Mouse (Mus musculus) forebrain, embryonic 13.5 days (tissue): ENCODE measurements around the gene Rab3c. TPM values are rescaled to one million over a fixed set of nuclear protein-coding genes. Genes with fewer than 3 reads are reported as not detected.
A peak's percentile ranks its signal among the peaks of the same experiment; 100 is the strongest.

ENCODE experiments used
- ATAC-seq: fragments of 200-750 bp; cut with Nextera tagmentation; 2 replicates; pipeline ENCODE4 v1.8.0; 2017
- H3K27ac ChIP-seq: fragments of 300-500 bp; sonication (generic); 2 replicates; pipeline ENCODE4 v1.5.1; 2015; ENCODE audit warnings: inconsistent platforms, mild to moderate bottlenecking, moderate library complexity
- H3K27me3 ChIP-seq: fragments of 300-500 bp; sonication (generic); 2 replicates; pipeline ENCODE4 v1.6.1; 2015; ENCODE audit warnings: mild to moderate bottlenecking, inconsistent platforms
- H3K36me3 ChIP-seq: fragments of 300-500 bp; sonication (generic); 2 replicates; pipeline ENCODE4 v1.6.1; 2015; ENCODE audit warnings: mild to moderate bottlenecking, inconsistent platforms; ENCODE audit not compliant: poor library complexity, severe bottlenecking
- H3K4me1 ChIP-seq: fragments of 300-500 bp; sonication (generic); 2 replicates; pipeline ENCODE4 v1.6.1; 2015; ENCODE audit warnings: inconsistent platforms
- H3K4me2 ChIP-seq: fragments of 300-500 bp; sonication (generic); 2 replicates; pipeline ENCODE4 v1.6.1; 2015; ENCODE audit warnings: inconsistent platforms, mild to moderate bottlenecking, moderate library complexity
- H3K4me3 ChIP-seq: fragments of 300-500 bp; sonication (generic); 2 replicates; pipeline ENCODE4 v1.5.1; 2015; ENCODE audit warnings: mild to moderate bottlenecking, inconsistent platforms
- H3K9ac ChIP-seq: fragments of 300-500 bp; sonication (generic); 2 replicates; pipeline ENCODE4 v1.6.1; 2015; ENCODE audit warnings: mild to moderate bottlenecking, inconsistent platforms
- H3K9me3 ChIP-seq: fragments of 300-500 bp; sonication (generic); replicated peaks from 2 replicates; pipeline ENCODE4 v1.6.1; 2016; ENCODE audit warnings: inconsistent platforms
- WGBS: fragments of 180-500 bp; shearing (Covaris S2); methylation state at CpG from one replicate; pipeline ENCODE4 v1.1.7; 2015; 5-methylcytosine and 5-hydroxymethylcytosine counted together
- polyA plus RNA-seq: library from polyadenylated mRNA; unstranded; fragments of >200 nt; fragmentation: Nextera tagmentation; extraction: Ambion mirVana; gene quantifications from 2 replicates; pipeline ENCODE4 v1.2.1, GENCODE M21; 2015

Gene Rab3c
- polyA plus RNA-seq: 87.2 and 89.1 TPM in 2 replicates

DNA sequence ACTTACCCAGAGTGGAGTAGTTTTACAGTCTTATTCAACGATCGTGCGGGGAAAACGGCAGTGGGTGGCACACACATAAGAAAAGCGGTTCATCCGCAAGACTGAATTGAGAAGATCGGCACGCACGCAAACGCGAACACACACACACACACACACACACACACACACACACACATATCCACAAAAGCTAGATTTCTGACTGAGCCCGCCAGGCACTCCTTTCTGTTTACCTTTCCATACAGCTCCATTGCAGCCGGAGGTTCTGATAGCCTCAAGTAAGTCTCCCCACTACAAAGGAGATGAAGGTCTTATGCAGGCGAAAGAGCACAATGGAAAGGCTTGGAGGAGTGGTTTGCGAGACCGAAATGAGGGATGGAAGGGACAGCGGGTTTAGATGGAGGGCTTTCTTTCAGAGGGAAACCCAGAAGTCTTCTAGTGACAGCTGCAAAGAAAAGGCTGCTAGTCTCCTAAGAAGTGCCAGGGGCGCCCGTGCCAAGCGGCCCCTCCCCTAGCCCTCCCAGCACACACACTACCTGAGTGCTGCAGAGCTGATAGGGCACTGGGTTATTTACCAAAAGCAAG is at the start of gene Rab3c:
Gene Rab3c (minus strand): TSS at position 434 of the 582 bp plus-strand sequence.
- Histone ChIP-seq H3K36me3 (no peaks in the 10 kb centered on the region), H3K27me3 (no peaks in the 10 kb centered on the region), H3K9me3 (no peaks in the 10 kb centered on the region), H3K4me1 (no peaks in the 10 kb centered on the region), H3K27ac (peak within 1 kb of the TSS; percentile 84), H3K4me3 (peak within 1 kb of the TSS; percentile 57), H3K9ac (peak within 1 kb of the TSS; percentile 72), H3K4me2 (peak within 1 kb of the TSS; percentile 71)
- under 1% methylated on average over 20 of the region's 20 CpGs for WGBS
- ATAC-seq: peak; percentile 52

DNA sequence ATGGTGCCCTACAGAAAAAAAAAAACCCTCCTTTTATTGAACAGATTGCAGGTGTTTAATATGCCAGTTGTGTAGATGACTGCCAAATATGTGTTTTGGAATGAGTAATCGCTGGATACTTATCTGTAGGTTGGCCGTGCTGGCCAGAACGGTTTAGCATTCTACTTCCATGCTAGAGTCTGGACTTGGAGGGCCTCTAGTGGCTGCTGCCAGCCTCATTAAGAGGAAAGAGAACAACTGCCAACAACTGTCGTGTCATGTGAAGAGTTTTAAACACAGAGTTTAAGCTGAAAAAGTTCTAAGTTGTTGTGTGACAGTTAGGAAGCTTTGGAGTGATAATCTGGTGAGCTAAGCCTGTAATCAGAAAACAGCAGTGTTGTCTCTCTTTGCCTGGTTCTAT is 38.0 kb upstream of the Rab3c start:
- Histone ChIP-seq H3K27me3 (no peaks in the 10 kb centered on the region), H3K4me3 (no peak overlapping the region), H3K9ac (no peak overlapping the region), H3K36me3 (no peaks in the 10 kb centered on the region), H3K9me3 (no peaks in the 10 kb centered on the region), H3K4me1 (no peaks in the 10 kb centered on the region), H3K27ac (no peak overlapping the region), H3K4me2 (no peak overlapping the region)
- WGBS: 68% methylated on average over 4 of the region's 4 CpGs
- ATAC-seq: no peak

GRCm38 (mm10) chr13:110307188-110307587 is 26.4 kb upstream of the Rab3c start:
- no peak overlapping the region for H3K4me2 ChIP-seq
- no peak overlapping the region for H3K4me3 ChIP-seq
- H3K9me3 ChIP-seq: no peaks in the 10 kb centered on the region
- H3K4me1 ChIP-seq: no peaks in the 10 kb centered on the region
- no peaks in the 10 kb centered on the region for H3K36me3 ChIP-seq
- no peak overlapping the region for H3K27ac ChIP-seq
- no peak overlapping the region for H3K9ac ChIP-seq
- H3K27me3 ChIP-seq: no peaks in the 10 kb centered on the region
- WGBS: 87% methylated on average over 5 of the region's 5 CpGs
- no peak for ATAC-seq

GRCm38 (mm10) chr13:110297112-110297511 is 16.3 kb upstream of the Rab3c start:
- Histone ChIP-seq H3K9me3 (no peaks in the 10 kb centered on the region), H3K27me3 (no peaks in the 10 kb centered on the region), H3K4me3 (no peak overlapping the region), H3K9ac (no peak overlapping the region), H3K4me1 (no peaks in the 10 kb centered on the region), H3K36me3 (no peaks in the 10 kb centered on the region), H3K27ac (no peak overlapping the region), H3K4me2 (no peak overlapping the region)
- 86% methylated on average over 4 of the region's 4 CpGs for WGBS
- no peak for ATAC-seq

- H3K9me3 ChIP-seq: no peaks in the 10 kb centered on the region
- no peak overlapping the region for H3K27ac ChIP-seq
- H3K4me1 ChIP-seq: no peaks in the 10 kb centered on the region
- no peak overlapping the region for H3K9ac ChIP-seq
- H3K36me3 ChIP-seq: no peaks in the 10 kb centered on the region
- no peak overlapping the region for H3K4me2 ChIP-seq
- WGBS: 85% methylated on average over 3 of the region's 3 CpGs
- no peak overlapping the region for H3K4me3 ChIP-seq
- no peak for ATAC-seq
- no peaks in the 10 kb centered on the region for H3K27me3 ChIP-seq
Observed at GRCm38 (mm10) chr13:110288499-110288898, 7.7 kb upstream of the Rab3c start.

- Histone ChIP-seq H3K9me3 (no peaks in the 10 kb centered on the region), H3K9ac (no peak overlapping the region), H3K27ac (no peak overlapping the region), H3K4me2 (no peak overlapping the region), H3K4me1 (no peaks in the 10 kb centered on the region), H3K4me3 (no peak overlapping the region), H3K27me3 (no peaks in the 10 kb centered on the region), H3K36me3 (no peaks in the 10 kb centered on the region)
- no peak for ATAC-seq
- WGBS: 73% methylated on average over 4 of the region's 4 CpGs
Observed at GRCm38 (mm10) chr13:110283781-110284180, 3.0 kb upstream of the Rab3c start.

GRCm38 (mm10) chr13:110280028-110280562 is 701 bp downstream of the Rab3c start:
- Histone ChIP-seq H3K4me1 (no peaks in the 10 kb centered on the region), H3K27me3 (no peaks in the 10 kb centered on the region), H3K27ac (peak overlapping the region; percentile 84), H3K36me3 (no peaks in the 10 kb centered on the region), H3K9ac (peak overlapping the region; percentile 72), H3K9me3 (no peaks in the 10 kb centered on the region), H3K4me2 (peak overlapping the region; percentile 71), H3K4me3 (peak overlapping the region; percentile 57)
- under 1% methylated on average over 24 of the region's 24 CpGs for WGBS
- peak; percentile 97 for ATAC-seq

DNA sequence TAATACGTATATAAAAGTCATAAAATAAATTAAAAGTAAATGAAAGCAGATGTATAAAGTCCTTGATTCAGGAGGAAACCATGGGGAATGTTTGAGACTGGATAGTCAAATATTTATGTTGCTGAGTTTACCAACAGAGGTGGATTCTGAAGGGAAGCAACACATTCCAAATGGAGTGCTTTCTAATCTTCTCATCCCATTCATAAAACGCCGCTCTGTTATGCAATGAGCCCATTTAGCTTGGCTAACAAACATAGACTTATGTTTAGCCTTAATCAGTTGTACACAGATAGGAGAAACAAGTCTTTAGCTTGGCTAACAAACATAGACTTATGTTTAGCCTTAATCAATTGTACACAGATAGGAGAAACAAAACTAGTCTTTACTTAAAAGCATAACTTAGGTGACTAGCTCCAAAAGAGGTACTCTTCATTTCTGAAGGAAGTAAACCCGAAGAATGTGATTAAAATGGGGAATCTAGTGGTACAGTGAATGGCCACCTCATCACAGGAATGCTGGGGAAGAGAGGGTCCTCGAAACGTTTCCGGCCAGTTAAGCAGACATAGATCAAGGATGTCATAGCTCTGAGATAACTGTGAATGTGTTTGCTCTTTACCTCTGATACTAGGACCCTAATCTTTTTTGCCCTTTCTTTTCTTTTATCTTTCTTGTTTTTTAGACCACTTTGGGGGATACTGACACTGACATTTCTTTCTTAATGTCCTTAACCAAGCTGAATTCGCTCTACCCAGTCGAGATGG is 1.6 kb downstream of the Rab3c start:
- 53% methylated on average over 9 of the region's 9 CpGs for WGBS
- H3K27me3 ChIP-seq: no peaks in the 10 kb centered on the region
- H3K9me3 ChIP-seq: no peaks in the 10 kb centered on the region
- ATAC-seq: no peak
- H3K4me1 ChIP-seq: no peaks in the 10 kb centered on the region
- H3K27ac ChIP-seq: no peak overlapping the region
- peak overlapping the region; percentile 71 for H3K4me2 ChIP-seq
- no peaks in the 10 kb centered on the region for H3K36me3 ChIP-seq
- H3K4me3 ChIP-seq: peak overlapping the region; percentile 57
- peak overlapping the region; percentile 72 for H3K9ac ChIP-seq

GRCm38 (mm10) chr13:110277709-110278108 is 3.1 kb downstream of the Rab3c start:
- Histone ChIP-seq H3K4me2 (no peak overlapping the region), H3K27ac (no peak overlapping the region), H3K27me3 (no peaks in the 10 kb centered on the region), H3K36me3 (no peaks in the 10 kb centered on the region), H3K9me3 (no peaks in the 10 kb centered on the region), H3K4me3 (no peak overlapping the region), H3K4me1 (no peaks in the 10 kb centered on the region), H3K9ac (no peak overlapping the region)
- ATAC-seq: no peak

GRCm38 (mm10) chr13:110275471-110275870 is 5.3 kb downstream of the Rab3c start:
- Histone ChIP-seq H3K4me2 (no peak overlapping the region), H3K4me3 (no peak overlapping the region), H3K27me3 (no peaks in the 10 kb centered on the region), H3K27ac (no peak overlapping the region), H3K9me3 (no peaks in the 10 kb centered on the region), H3K9ac (no peak overlapping the region), H3K36me3 (no peaks in the 10 kb centered on the region), H3K4me1 (no peaks in the 10 kb centered on the region)
- ATAC-seq: no peak
- 83% methylated on average over 3 of the region's 3 CpGs for WGBS

- Histone ChIP-seq H3K9ac (no peak overlapping the region), H3K27me3 (no peaks in the 10 kb centered on the region), H3K36me3 (peaks cover 6% of the 10 kb centered on the region; the same call in 1 of the 2 replicates), H3K4me3 (no peak overlapping the region), H3K9me3 (no peaks in the 10 kb centered on the region), H3K4me1 (peaks cover 7% of the 10 kb centered on the region), H3K27ac (0 out of 2 replicates have a peak overlapping the region, but pooled peaks have one; percentile 2), H3K4me2 (no peak overlapping the region)
- 75% methylated on average over 1 of the region's 1 CpGs for WGBS
- ATAC-seq: peak; percentile 87; the same call in 1 of the 2 replicates
Observed at GRCm38 (mm10) chr13:110260649-110261048, 20.1 kb downstream of the Rab3c start.

- Histone ChIP-seq H3K36me3 (no peaks in the 10 kb centered on the region), H3K9me3 (no peaks in the 10 kb centered on the region), H3K27me3 (no peaks in the 10 kb centered on the region), H3K9ac (no peak overlapping the region), H3K4me2 (no peak overlapping the region), H3K4me3 (no peak overlapping the region), H3K4me1 (no peaks in the 10 kb centered on the region), H3K27ac (no peak overlapping the region)
- WGBS: 95% methylated on average over 5 of the region's 5 CpGs
- ATAC-seq: no peak
Observed at GRCm38 (mm10) chr13:110251453-110251852, 29.3 kb downstream of the Rab3c start.
